Mouse (Mus musculus): ENCODE results near the gene Ppp4r1.

Ppp4r1 gene

DNA sequence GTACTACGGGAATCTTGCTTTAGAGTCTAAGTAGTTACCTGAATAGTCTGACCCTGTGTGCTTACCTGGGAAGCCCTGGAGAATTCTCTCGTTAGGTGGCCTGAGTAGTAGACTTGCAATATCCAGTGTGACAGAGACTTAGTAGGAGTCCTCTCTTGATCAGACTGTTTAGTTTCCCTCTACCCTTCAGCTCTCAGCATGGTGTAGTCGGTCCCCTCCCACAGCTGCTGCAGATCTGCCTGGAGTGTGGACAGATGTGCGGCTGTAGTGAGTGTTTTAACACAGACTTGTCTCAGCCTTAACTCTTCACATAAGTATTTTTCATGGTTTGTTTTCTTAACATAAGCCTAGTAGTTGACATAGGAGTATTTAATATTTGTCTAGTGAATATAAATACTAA lies 19.7 kb downstream of the Ppp4r1 start:
- DNase-seq (ENCODE audit: low read depth in 2 of 2, low spot score in 2 of 2) = no peak

- no peak for DNase-seq (ENCODE audit: low read depth in 2 of 2, low spot score in 2 of 2)
Measured at GRCm38 (mm10) chr17:65805966-65806365, 23.6 kb downstream of the Ppp4r1 start.

- no peak for DNase-seq (ENCODE audit: low read depth in 2 of 2, low spot score in 2 of 2)
Measured at GRCm38 (mm10) chr17:65806416-65806815, 24.0 kb downstream of the Ppp4r1 start.

GRCm38 (mm10) chr17:65811032-65811431 lies 28.7 kb downstream of the Ppp4r1 start:
- DNase-seq (ENCODE audit: low read depth in 2 of 2, low spot score in 2 of 2) = no peak

DNA sequence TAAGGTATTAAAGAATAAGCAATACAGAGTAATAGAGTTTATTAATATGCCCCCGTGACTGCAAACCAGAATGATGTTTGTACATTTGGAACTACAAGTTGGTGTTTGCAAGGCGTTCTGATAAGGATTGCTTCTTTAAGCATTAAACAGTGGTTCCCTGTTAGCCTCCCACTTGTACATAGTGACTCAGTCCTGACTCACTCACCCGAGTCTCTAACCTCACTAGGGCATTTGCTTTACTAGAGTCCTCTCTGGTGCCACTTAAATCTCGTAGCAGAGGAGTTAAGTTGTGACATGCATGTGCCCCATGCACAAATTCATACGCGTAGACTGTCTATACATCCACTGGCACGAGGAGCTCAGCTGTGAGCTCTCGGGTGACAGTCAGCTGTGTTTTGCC lies 31.4 kb downstream of the Ppp4r1 start:
- no peak for DNase-seq (ENCODE audit: low read depth in 2 of 2, low spot score in 2 of 2)

DNA sequence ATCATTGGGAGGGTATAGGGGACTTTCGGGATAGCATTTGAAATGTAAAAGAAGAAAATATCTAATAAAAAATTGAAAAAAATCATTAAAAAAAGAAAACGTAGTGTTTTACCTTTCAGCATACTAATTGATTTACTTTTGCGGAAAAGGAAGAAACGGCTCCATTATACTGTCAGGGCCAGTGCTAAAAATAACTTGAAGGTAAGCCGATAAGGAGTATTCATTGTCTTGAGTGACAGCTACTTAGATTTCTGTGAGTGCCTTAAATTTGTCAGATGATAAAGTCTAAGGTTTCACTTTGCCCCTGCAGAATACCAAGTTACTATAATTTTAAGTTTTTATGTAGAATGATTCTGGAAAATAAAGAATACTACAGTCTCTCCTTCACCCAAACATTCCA lies 37.8 kb downstream of the Ppp4r1 start:
- no peak for DNase-seq (ENCODE audit: low read depth in 2 of 2, low spot score in 2 of 2)

GRCm38 (mm10) chr17:65822423-65822822 lies 40.0 kb downstream of the Ppp4r1 start:
- no peak for DNase-seq (ENCODE audit: low read depth in 2 of 2, low spot score in 2 of 2)

GRCm38 (mm10) chr17:65824246-65824645 lies 41.9 kb downstream of the Ppp4r1 start:
- no peak for DNase-seq (ENCODE audit: low read depth in 2 of 2, low spot score in 2 of 2)

GRCm38 (mm10) chr17:65826257-65826656 lies 43.9 kb downstream of the Ppp4r1 start:
- peak in 1 of 2 experiments; percentile 8 for DNase-seq (ENCODE audit: low read depth in 2 of 2, low spot score in 2 of 2)

- DNase-seq (ENCODE audit: low read depth in 2 of 2, low spot score in 2 of 2) = no peak
Measured at GRCm38 (mm10) chr17:65827119-65827840, 44.9 kb downstream of the Ppp4r1 start.

DNA sequence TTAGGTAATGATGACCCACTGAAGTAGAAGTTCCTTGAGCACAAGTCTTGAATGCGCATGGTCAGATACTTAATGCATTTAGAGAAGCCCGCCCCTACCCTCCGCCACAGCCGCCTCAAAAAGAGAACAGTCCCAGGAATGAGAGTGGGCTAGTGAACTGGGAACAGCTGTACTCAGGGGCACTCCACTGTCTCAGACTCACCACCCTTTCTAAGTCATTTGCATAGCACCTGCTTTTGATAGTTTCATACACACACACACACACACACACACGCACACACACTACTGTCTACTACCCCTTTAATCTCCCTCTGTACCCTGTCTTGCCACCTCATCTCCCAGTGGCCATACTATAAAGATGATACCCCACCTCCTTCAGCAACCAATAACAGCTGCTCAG lies 45.5 kb downstream of the Ppp4r1 start:
- no peak for DNase-seq (ENCODE audit: low read depth in 2 of 2, low spot score in 2 of 2)

- no peak for DNase-seq (ENCODE audit: low read depth in 2 of 2, low spot score in 2 of 2)
Measured at GRCm38 (mm10) chr17:65828951-65829350, 46.6 kb downstream of the Ppp4r1 start.

DNA sequence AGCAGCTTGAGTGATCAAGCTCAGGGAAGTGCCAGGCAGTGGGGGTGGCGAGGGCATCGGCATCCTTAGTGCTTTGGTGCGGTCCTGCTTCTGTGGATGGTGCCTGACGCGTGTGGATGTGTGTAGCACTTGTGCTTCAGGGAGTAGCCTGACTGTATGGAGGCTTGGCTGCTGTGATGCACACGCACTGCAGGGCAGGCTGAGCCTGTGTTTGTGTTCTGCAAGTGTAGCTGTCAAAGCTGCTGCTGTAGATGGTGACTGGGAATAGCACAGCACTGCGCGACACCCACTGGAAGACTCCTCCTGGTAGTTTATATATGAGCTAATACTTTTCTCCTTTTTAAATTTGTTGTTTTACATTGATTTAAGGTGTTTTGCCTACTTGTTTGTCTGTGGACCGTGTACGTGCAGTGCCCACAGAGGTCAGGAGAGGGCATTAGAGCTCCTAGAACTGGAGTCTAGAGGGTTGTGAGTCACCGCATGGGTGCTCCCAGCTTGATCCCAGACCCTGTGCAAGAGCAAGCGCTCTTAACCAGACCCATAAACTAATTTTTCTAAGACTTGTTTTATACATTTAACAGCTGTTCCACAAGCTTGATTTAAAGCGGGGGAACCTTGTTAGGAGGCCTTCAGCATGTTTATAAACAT lies 48.0 kb downstream of the Ppp4r1 start:
- no peak for DNase-seq (ENCODE audit: low read depth in 2 of 2, low spot score in 2 of 2)

DNA sequence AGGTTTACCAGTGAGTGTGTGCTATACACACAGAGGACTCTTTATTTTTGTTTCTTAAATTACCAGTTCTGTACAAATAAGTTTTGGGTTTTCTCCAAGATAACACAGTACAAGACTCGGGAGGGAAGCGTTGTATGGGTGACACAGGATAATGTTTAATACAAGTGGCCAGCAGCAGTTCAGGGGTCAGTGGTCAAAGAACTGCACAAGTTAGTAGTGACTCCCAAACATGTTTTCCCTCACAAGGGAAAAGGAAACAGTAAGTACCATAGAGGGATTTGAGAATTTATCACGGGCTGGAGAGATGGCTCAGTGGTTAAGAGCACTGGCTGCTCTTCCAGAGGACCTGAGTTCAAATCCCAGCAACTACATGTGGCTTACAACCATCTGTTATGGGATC lies 51.5 kb downstream of the Ppp4r1 start:
- no peak for DNase-seq (ENCODE audit: low read depth in 2 of 2, low spot score in 2 of 2)

DNA sequence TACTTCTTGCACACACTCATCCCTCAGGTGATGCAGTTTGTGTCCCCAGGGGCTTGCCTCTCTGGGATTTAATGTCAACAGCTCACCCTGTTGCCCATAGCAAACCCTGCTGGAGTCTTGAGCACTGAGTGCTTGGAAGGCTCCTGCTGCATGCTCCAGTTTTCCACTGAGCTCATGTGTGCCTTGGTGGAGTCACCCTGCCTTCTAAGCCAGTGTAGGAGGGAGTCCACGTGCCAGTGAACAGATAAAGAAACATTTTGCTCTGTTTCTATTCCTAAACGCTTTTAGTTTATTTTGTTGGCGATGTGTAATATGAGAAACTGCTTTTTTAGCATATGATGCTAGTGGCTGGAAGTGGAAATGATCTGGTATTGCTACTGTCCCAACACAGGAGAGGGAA lies 54.4 kb downstream of the Ppp4r1 start:
- DNase-seq (ENCODE audit: low read depth in 2 of 2, low spot score in 2 of 2) = no peak

DNA sequence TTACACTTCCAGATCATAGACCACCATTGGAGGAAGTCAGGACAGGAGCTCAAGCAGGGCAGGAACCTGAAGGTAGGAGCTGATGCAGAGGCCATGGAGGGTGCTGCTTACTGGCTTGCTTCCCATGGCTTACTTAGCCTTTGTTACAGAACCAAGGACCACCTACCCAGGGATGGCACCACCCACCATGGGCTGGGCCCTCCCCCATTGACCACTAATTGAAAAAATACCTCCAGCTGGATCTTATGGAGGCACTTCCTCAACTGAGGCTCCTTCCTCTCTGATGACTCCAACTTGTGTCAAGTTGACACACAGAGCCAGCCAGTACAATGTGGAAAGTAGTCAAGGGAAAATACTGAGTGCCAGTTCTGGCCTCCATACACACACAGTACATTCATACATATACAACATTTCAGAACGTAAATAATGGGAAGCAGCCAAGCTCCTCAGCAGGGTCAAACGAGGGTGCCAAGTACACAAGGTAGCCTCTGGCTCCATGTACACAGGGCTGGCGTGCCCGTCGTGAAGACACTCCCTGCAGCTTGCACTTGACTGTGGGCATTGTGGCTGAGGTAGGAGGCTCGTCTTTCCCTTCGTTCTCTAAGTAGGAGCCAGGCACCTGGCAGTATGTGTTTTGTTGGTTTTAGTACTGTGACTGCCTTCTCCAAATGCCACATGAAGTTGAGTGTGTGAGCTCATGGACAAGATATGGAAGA lies 57.3 kb downstream of the Ppp4r1 start:
- DNase-seq (ENCODE audit: low read depth in 2 of 2, low spot score in 2 of 2) = no peak

DNA sequence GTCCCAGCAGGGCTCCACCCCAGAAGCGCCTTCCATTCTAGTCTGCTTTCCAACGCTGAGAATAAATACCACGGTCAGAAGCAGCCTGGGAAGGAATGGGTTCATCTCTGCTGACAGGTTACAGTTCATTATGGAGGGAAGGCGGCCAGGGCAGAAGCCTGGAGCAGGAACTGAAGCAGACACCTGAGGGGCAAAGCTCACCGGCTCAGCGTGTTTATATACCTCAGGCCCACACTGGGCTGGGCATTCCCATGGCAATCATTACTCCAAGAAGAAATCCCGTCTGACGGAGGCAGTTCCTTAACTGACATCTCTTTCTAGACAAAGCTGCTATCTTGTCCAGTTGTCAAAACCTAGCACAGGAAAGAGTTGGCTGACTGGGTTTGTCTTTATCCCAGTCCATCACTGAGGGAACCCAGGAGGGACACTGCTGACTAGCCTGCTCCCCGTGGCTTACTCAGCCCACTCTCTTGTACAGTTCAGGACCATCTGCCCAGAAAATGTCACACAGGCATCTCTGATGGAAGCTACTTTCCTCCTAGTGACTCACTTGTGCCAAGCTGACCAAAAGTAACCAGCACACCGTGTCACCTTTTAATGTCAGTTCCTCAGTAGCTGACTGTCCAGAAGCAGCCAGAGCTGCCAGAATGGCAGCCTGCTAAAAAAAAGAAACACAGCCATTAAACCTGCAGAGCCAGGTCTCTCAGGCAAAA lies 60.5 kb downstream of the Ppp4r1 start:
- no peak for DNase-seq (ENCODE audit: low read depth in 2 of 2, low spot score in 2 of 2)

DNA sequence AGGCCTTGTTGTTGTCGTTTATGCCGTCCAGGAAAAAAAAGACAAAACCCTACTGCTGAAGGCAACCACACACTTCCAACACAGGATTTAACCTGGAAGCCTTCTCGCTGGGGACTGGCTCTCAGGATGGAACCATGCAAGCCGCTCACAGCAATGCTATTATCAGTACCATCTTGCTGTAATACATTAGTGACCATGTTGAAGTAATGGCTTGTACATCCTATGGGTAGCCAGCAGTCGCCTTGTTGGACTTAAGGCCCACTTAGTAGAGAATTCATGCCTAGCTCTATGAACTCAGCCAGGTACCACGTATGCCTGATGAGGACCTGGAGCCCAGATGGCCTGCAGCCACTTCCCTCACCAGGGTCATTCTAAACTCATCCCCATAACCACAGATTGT lies 63.0 kb downstream of the Ppp4r1 start:
- no peak for DNase-seq (ENCODE audit: low read depth in 2 of 2, low spot score in 2 of 2)

DNA sequence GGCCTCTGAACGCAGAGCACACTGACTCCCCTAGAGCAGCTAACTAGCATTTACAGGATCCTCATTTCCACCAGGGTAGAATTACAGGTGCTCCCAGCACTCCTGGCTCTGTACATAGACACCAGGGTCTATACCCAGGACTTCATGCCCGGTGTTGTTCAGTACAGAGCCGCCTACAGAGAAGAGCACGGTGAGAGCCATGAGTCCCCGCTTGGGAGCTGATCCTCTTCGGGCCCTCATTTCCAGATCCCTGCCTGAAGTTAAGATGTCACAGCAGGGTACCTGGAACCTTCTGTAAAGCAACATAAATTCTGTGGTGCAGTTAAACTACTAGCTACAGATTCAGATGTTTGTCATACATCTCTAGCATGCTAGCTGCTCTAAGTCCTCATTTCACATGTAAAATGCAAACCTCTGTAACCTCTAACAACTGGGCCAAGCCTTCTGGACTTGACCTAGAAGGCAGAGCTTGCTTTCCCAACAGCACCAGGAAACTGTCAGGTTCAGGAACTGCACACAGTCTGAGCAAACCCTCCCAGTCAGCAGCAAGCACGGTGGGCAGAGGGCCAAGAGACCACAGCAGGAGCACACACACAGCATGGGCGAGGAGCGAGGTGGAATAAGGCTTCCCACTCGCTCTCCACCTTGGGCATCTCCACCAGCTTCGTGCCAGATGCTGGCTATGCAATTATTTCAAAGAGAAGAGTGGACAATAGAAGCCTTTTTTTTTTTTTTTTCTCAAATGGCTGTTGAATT lies 65.5 kb downstream of the Ppp4r1 start:
- no peak for DNase-seq (ENCODE audit: low read depth in 2 of 2, low spot score in 2 of 2)

GRCm38 (mm10) chr17:65850487-65850886 lies 68.1 kb downstream of the Ppp4r1 start:
- DNase-seq (ENCODE audit: low read depth in 2 of 2, low spot score in 2 of 2) = no peak

DNA sequence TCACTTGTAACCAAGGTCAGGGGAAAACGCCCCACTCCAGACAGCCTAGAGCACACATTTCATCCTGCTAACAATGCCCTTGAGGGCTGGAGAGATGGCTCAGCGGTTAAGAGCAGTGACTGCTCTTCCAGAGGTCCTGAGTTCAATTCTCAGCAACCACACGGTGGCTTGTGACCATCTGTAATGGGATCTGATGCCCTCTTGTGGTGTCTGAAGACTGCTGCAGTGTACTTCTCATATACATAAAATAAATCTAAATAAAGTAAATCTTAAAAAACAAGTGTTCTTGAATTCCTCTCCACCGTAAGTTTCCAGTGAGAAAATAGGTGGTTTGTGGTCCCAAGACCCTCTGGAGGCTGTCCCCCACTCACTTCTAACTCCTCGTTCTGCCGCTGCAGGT lies 69.4 kb downstream of the Ppp4r1 start:
- DNase-seq (ENCODE audit: low read depth in 2 of 2, low spot score in 2 of 2) = no peak
